Mouse (Mus musculus) c-Kit-positive CD71-negative TER-119-negative erythroid progenitor cells, embryonic 14.5 days (primary cell): ENCODE data around the gene Stac2.
A peak's percentile ranks its signal among the peaks of the same experiment; 100 is the strongest.

Experiments used
- DNase-seq: peaks from one replicate; pipeline ENCODE4 v3.0.0-alpha.2; 2013; ENCODE audit warnings: low read depth

Stac2 gene

GRCm38 (mm10) chr11:98050520-98050815 lies 2.8 kb downstream of the Stac2 start:
- no peak for DNase-seq

- DNase-seq, result no peak
These were observed 3.4 kb downstream of the Stac2 start for GRCm38 (mm10) chr11:98049672-98050519.

DNA sequence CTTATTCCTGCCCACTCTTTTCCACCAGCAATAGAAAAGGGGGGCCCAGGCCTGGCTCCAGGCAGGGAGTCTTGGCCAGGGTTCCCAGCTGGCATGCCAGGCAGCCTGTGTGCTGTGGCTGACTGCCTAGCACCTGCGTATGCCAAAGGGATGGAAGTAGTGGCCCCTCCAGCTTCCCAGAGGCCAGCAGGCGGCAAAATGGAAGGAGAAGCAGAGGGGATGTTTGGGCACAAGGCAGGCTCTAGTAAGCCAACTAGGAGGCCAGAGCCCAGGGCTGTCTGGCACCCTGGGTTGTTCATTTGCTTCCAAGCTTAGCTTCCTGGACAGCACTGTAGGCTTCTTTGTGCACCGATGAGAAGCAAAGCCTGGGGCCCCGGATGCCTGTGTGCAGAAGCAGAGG lies 5.5 kb downstream of the Stac2 start:
- no peak for DNase-seq

DNA sequence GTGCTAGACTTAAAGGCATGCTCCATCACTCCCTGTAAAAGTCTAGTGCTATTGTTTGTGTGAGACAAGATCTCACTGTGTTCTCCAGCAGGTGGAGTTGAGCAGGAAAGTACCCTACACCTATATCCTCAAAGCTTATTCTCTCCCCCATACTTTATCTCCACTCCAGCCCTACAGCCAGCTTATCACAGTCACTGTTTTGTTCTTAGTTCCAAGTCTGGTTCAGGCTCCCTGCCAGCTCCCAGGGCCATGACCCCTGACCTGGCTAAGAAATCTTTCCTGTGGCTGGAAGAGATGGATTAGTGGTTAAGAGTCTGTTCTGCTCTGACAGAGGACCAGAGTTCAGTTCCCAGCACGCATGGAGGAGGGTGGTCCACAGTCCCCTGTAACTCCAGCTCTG lies 6.8 kb downstream of the Stac2 start:
- no peak for DNase-seq

DNA sequence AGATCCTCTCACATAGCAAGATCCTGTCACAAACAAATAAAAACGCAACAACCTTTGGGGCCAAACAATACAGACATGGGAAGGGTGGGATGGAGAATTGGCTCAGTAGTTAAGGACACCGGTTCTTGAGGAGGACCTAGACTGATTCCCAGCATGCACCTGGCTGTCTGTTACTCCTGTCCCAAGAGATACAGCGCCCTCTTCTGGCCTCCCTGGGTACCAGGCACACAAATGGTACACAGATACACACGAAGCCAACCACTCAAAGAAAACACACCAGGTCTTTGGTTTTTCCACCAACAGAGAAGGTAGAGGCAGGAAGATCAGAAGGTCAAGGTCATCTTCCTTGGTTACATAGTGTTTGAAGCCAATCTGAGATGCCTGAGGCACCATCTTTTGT lies 7.7 kb downstream of the Stac2 start:
- DNase-seq, result no peak

DNA sequence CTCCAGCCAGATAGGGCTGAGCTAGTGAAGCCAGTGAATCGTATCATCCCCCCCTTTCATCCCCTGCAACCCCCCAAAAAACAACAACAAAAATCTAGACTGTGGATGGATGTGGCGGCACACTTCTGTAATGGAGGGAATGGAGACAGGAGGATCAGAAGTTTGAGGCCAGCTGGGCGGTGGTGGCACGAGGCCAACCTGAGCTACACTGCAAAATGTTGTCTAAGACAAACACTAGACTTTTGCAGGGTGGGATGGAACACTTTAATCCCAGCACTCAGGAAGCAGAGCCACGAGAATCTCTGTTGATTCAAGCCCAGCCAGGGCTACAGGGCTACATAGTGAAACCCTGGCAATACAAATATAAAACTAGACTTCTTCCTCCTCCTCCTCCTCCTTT lies 9.2 kb downstream of the Stac2 start:
- no peak for DNase-seq

DNA sequence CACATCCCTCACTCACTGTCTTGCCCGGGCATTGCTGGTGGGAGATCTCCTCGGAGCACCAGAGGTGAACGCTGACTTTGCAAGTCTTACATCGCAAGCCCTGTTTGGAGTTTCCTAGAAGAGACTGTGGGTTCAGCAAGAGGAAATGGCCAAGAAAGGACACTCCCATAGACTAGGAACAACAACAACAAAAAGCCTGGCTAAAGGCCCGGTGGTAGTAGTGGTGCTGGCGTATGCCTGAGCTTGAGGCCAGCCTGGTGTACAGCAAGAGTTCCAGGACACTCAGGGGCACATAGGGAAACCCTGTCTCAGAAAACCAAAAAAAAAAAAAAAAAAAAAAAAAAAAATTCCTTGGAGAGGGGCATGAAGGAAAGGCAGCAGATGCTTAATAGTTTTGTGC lies 10.5 kb downstream of the Stac2 start:
- no peak for DNase-seq

DNA sequence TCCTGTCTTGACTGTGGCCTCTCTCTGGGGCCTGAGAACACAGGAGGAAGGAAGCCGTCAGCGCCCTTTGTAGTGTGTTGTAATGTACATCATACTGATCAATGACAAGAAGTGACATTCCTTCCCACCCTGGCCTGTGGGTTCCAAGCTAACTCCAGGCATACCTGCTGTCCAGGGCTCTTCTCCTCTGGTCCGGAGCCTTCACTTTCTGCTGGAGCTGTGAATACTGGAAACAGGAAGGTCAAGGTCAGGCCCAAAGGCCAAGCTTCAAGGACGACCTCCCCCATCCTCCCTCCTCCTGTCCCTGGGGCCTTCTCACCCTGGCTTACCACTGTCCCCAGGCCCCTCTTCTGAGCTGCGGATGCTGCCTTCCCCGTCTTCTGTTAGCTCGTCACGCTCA lies 12.3 kb downstream of the Stac2 start:
- no peak for DNase-seq

GRCm38 (mm10) chr11:98037871-98038270 lies 15.4 kb downstream of the Stac2 start:
- no peak for DNase-seq

DNA sequence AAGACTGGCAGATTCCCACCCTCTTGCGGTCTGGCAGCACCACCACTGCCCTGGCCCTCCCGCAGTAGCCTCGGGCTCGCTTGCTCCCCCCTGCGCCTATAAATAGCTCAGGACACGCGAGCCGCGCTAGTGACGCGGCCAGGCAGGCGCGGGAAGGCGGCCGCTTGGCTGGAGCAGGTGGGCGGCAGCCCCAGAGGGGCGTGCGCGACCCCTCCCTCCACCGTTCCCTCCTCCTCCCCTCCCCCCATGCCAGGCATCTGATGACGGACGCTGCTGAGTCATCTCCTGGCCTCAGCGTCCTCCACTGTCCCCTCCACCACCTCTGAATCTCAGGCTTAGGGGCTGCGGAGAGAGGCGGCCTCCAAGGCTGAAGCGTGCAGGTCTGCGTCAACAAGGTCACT lies 17.3 kb downstream of the Stac2 start:
- DNase-seq, result no peak

DNA sequence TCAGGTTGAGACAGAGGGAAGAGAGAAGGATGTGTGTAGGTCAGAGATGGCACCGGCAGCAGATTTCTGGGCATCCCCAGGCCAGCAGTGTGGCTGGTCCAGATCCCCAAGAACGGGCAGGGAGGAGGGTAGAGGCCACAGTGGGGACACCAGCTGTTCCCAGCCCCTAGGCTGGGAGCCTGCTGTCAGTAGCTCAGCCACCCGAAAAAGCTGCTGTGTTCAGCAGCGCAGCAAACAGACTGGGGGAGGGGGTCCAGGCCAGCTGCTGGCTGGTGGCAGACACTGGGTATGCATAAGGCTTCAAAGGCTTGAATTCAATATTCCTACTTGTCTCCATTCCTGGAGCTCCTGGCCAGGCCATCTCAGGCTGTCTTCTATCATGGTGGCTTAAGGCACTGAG lies 18.4 kb downstream of the Stac2 start:
- DNase-seq, result no peak

DNA sequence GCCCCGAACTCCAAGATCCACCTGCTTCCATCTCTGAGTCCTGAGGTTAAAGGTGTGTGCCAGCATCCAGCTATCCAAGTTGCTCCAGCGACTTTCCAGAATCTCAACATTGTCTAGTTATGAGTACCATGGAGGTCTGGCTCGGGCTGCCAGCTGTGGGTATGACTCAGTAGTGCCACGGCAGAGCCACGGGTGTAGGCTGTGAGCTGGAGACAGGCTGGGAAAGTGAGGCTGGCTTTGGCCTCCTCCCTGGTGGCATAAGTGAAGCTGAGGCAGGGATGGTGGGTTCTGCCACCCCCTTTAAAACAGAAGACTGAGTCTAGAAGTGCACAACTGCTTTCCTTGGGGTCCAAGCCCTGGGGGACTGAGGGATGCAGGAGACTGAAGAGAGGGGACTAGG lies 19.2 kb downstream of the Stac2 start:
- no peak for DNase-seq

GRCm38 (mm10) chr11:98031443-98031770 lies 21.9 kb downstream of the Stac2 start:
- DNase-seq, result peak; percentile 86

DNA sequence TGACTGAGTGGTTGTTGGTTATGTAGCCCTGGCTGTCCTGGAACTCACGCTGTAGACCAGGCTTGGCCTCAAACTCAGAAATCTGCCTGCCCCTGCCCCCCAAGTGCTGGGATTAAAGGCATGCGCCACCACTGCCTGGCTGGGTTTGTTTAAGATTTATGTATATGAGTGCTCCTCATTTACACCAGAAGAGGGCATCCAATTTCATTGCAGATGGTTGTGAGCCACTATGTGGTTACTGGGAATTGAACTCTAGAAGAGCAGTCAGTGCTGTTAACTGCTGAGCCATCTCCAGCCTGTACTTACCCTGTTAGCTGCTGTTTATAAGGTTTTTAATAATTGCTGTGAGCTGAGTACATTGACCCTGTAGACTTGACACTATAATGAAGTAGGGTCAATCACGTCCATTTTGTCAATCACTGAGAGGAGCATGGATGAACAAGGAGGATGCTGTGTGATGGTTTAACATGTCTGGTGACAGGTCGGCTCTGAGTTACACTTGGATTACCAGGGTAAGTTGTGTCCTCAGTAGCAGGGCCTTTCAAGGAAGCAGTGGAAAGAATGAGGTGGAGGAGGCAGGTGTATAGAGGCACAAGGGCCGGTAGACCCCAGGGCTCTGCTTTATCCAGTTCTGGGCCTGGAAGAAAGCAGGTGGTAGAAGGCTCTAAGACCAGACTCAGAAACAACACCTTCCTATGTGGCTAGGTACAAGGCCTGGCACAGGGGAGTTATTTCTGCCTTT lies 22.4 kb downstream of the Stac2 start:
- no peak for DNase-seq

DNA sequence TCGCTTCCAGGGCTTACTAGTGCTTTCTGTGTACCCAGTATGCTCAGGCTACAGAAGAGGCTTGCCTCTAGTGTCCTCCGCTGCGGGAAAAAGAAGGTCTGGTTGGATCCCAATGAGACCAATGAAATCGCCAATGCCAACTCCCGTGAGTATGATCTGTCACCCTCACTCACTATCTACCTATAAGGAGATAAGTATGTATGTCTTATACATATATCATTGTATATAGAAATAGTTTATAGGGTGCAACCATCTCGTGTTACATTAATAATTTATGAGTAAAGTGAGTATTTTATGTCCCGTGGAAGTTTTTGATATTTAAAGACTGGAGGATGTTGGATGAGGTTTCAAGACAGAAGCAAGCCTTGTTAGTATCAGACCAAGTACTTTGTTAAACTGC lies 25.5 kb downstream of the Stac2 start:
- DNase-seq, result no peak

DNA sequence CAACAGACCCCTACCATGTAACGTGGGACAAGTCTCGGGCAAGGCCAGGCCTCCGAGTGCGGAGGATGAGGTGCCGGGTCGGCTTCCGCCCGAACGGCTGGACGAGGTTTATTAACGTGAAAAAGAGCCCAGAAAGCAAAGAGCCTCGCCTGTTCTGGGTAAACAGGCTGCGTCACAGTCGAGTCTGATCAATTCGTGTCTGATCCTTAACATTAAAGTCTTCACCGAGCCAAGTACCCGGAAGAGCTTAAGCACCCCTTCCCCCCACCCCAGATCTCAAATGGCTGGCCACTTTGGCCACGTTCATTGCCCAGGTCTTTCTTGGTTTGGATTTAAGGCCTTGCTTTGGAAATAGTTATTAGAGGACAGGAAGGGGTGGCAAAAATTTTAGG lies 26.0 kb downstream of the Stac2 start:
- no peak for DNase-seq

- peak; percentile 81 for DNase-seq
These were observed 26.5 kb downstream of the Stac2 start, which contains the start of gene Rpl19 for GRCm38 (mm10) chr11:98026570-98027296. Rpl19 (plus strand) TSS chr11:98026710.

- no peak for DNase-seq
These were observed 27.1 kb downstream of the Stac2 start for GRCm38 (mm10) chr11:98026248-98026569.

- DNase-seq, result no peak
These were observed 28.7 kb downstream of the Stac2 start for GRCm38 (mm10) chr11:98024516-98024915.

- DNase-seq, result no peak
These were observed 30.5 kb downstream of the Stac2 start, which contains the start of gene Cacnb1 for GRCm38 (mm10) chr11:98022555-98023371. Cacnb1 (minus strand) TSS chr11:98023034.

DNA sequence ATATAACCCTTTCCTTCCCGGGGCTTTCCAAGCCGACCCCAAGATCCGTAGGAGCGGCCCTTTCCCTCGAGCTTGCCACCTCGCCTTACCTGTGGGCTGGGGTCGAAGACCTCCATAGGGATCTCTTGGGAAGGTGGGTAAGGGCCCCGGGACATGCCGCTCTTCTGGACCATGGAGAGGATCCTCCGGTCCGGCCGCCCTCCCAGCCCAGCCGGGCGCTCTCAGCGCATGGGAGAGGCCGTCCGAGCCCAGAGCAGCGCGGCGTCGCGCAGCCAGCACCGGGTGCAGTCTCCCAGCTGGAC lies 31.1 kb downstream of the Stac2 start:
- DNase-seq, result no peak

- DNase-seq, result no peak
These were observed 31.6 kb downstream of the Stac2 start for GRCm38 (mm10) chr11:98021565-98022252.
